Mouse (Mus musculus): ENCODE results near the gene Pcbp2.

The Pcbp2 gene

GRCm38 (mm10) chr15:102470183-102470604 is at the start of gene Pcbp2:
Gene Pcbp2, plus strand, starts transcription at chr15:102470539.
- peak; percentile 96 to 97 for DNase-seq

GRCm38 (mm10) chr15:102420986-102421385 is 49.4 kb upstream of the Pcbp2 start:
- no peak for DNase-seq

GRCm38 (mm10) chr15:102421437-102421836 is 48.9 kb upstream of the Pcbp2 start:
- DNase-seq = peak; percentile 65 to 68

- DNase-seq = no peak
Measured at GRCm38 (mm10) chr15:102423602-102424240, 46.6 kb upstream of the Pcbp2 start.

GRCm38 (mm10) chr15:102424657-102425056 is 45.7 kb upstream of the Pcbp2 start:
- no peak for DNase-seq

- no peak for DNase-seq
Measured at GRCm38 (mm10) chr15:102426963-102427362, 43.4 kb upstream of the Pcbp2 start.

- DNase-seq = no peak
Measured at GRCm38 (mm10) chr15:102432046-102432445, 38.3 kb upstream of the Pcbp2 start.

GRCm38 (mm10) chr15:102433173-102433572 is 37.2 kb upstream of the Pcbp2 start:
- DNase-seq = no peak

GRCm38 (mm10) chr15:102442490-102442889 is 27.8 kb upstream of the Pcbp2 start:
- DNase-seq = peak; percentile 90 to 92

GRCm38 (mm10) chr15:102445146-102445545 is 25.2 kb upstream of the Pcbp2 start, which contains the start of gene Amhr2:
Gene Amhr2, plus strand, starts transcription at chr15:102445367.
- DNase-seq = no peak

GRCm38 (mm10) chr15:102446448-102446847 is 23.9 kb upstream of the Pcbp2 start:
- no peak for DNase-seq

GRCm38 (mm10) chr15:102449366-102449765 is 21.0 kb upstream of the Pcbp2 start:
- DNase-seq = no peak

- DNase-seq = no peak
Measured at GRCm38 (mm10) chr15:102450928-102451327, 19.4 kb upstream of the Pcbp2 start.

GRCm38 (mm10) chr15:102451666-102452430 is 18.5 kb upstream of the Pcbp2 start:
- DNase-seq = peak; percentile 29 to 50

GRCm38 (mm10) chr15:102455993-102456392 is 14.3 kb upstream of the Pcbp2 start:
- DNase-seq = peak in 1 of 2 experiments; percentile 52

- DNase-seq = no peak
Measured at GRCm38 (mm10) chr15:102458050-102458736, 12.1 kb upstream of the Pcbp2 start.

GRCm38 (mm10) chr15:102458904-102459317 is 11.4 kb upstream of the Pcbp2 start, which contains the start of gene Prr13:
Gene Prr13, plus strand, starts transcription at chr15:102459028.
- peak; percentile 96 for DNase-seq

GRCm38 (mm10) chr15:102459381-102459780 is 11.0 kb upstream of the Pcbp2 start:
- DNase-seq = peak in 1 of 2 experiments; percentile 31

- DNase-seq = no peak
Measured at GRCm38 (mm10) chr15:102459847-102460246, 10.5 kb upstream of the Pcbp2 start.

- peak; percentile 24 to 35 for DNase-seq
Measured at GRCm38 (mm10) chr15:102460409-102460808, 9.9 kb upstream of the Pcbp2 start.

- DNase-seq = no peak
Measured at GRCm38 (mm10) chr15:102460971-102461370, 9.4 kb upstream of the Pcbp2 start.

GRCm38 (mm10) chr15:102461430-102462075 is 8.8 kb upstream of the Pcbp2 start:
- DNase-seq = no peak

GRCm38 (mm10) chr15:102463666-102464065 is 6.7 kb upstream of the Pcbp2 start:
- DNase-seq = peak; percentile 35 to 36

Data from cerebellum, postnatal 14 days (tissue).